Mouse (Mus musculus) liver, adult 2 months (tissue): ENCODE data around the gene Phf12.

Experiments
- CTCF ChIP-seq: fragments of 200-500 bp; IDR thresholded peaks from 2 replicates; pipeline ENCODE4 v1.5.1; 2011; ENCODE audit warnings: low read depth, low read length, control low read depth
- POLR2A ChIP-seq: fragments of 200-500 bp; IDR thresholded peaks from 2 replicates; pipeline ENCODE4 v1.6.1; 2011; ENCODE audit warnings: low read length, control low read depth; ENCODE audit not compliant: insufficient read depth; ENCODE audit errors: extremely low read depth

DNA sequence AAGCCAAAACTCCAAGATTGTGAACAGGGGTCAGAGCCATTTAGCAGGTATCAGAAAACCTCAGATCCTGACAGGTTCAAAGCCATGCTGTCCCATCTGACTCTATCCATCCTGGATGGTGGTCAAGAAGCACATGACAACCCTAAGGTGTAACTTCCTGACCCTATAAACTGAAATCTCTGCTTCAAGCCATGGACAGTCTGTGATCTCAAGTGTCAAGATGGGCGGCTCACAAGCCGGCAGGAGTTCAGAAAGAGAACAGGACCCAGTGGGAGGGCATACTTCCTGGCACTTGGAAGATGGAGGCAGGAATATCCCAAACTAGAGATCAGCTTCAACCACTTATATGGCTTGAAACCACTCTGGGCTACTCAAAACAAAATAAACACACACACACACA lies 84.1 kb downstream of the Phf12 start:
- TF ChIP-seq POLR2A = no peak
- no peak for TF ChIP-seq CTCF
